Mouse (Mus musculus) CD4-positive, CD25-positive, alpha-beta regulatory T cell, adult 4 months (primary cell): ENCODE measurements around the gene Arpc1b. TPM values are rescaled to one million over a fixed set of nuclear protein-coding genes. Genes with fewer than 3 reads are reported as not detected.

ENCODE experiments used
- ATAC-seq: one replicate; pipeline ENCODE4 v1.8.0; 2017
- polyA plus RNA-seq, 2 experiments: library from polyadenylated mRNA; unstranded; fragments of 100-300 nt; shearing (Covaris generic); gene quantifications; one replicate each; pipeline ENCODE4 v1.2.1; 2017

The Arpc1b gene
- polyA plus RNA-seq, 2 experiments from 2014 or later: 777 to 1,415 TPM

- no peak for ATAC-seq
Observed at GRCm38 (mm10) chr5:145165184-145165583, 51.2 kb downstream of the Arpc1b start.

GRCm38 (mm10) chr5:145166536-145167305, 52.7 kb downstream of the Arpc1b start, which contains the start of the genes Ptcd1 and Cpsf4:
Ptcd1 (minus strand) TSS chr5:145167108.
Cpsf4 (plus strand) TSS chr5:145167213.
- ATAC-seq: peak; percentile 95

GRCm38 (mm10) chr5:145167306-145167661, 53.3 kb downstream of the Arpc1b start:
- no peak for ATAC-seq

- ATAC-seq: no peak
Observed at GRCm38 (mm10) chr5:145178461-145178980, 64.5 kb downstream of the Arpc1b start.

Other genes starting within 250 kb of the Arpc1b start
- gene Smurf1, start 148.4 kb upstream of the Arpc1b start, polyA plus RNA-seq: 1 to 10 TPM; 4.6 to 4.8 TPM
- not detected for gene Gm4871, start 81.5 kb upstream of the Arpc1b start, polyA plus RNA-seq
- not detected for gene 1700018F24Rik, start 71.2 kb upstream of the Arpc1b start, polyA plus RNA-seq
- gene Arpc1a, start 30.4 kb upstream of the Arpc1b start, polyA plus RNA-seq: 100 to 1,000 TPM in 1 of 2 experiments, 10 to 100 TPM in 1; 95.9 to 105 TPM
- not detected for gene Kpna7, start 30.2 kb upstream of the Arpc1b start, polyA plus RNA-seq
- 10 to 100 TPM; 31.1 to 50.9 TPM for gene Pdap1, start 26.0 kb downstream of the Arpc1b start, polyA plus RNA-seq
- gene Bud31, start 26.1 kb downstream of the Arpc1b start, polyA plus RNA-seq: 100 to 1,000 TPM; 105 to 106 TPM
- 10 to 100 TPM; 13.6 to 28.7 TPM for gene Ptcd1, start 52.9 kb downstream of the Arpc1b start, polyA plus RNA-seq
- 10 to 100 TPM; 15.6 to 19.6 TPM for gene Cpsf4, start 53.0 kb downstream of the Arpc1b start, polyA plus RNA-seq
- gene Atp5j2, start 77.8 kb downstream of the Arpc1b start, polyA plus RNA-seq: 100 to 1,000 TPM; 320 to 390 TPM
- gene Zkscan14, start 87.7 kb downstream of the Arpc1b start, polyA plus RNA-seq: 10 to 100 TPM; 19.0 to 30.4 TPM
- 10 to 100 TPM in 1 of 2 experiments, 1 to 10 TPM in 1; 7.5 to 13.7 TPM for gene Zkscan5, start 90.3 kb downstream of the Arpc1b start, polyA plus RNA-seq
- 10 to 100 TPM; 60.1 to 68.9 TPM for gene Zfp655, start 117.5 kb downstream of the Arpc1b start, polyA plus RNA-seq
- gene Zscan25, start 166.3 kb downstream of the Arpc1b start, polyA plus RNA-seq: under 1 TPM; 0.46 to 0.65 TPM
- gene Cyp3a57, start 231.1 kb downstream of the Arpc1b start, polyA plus RNA-seq: not detected